Mouse (Mus musculus): ENCODE measurements around the gene Ubp1. TPM values are rescaled to one million over a fixed set of nuclear protein-coding genes. Genes with fewer than 3 reads are reported as not detected.

Gene Ubp1
- polyA plus RNA-seq, 1 experiment = 44.7 TPM

DNA sequence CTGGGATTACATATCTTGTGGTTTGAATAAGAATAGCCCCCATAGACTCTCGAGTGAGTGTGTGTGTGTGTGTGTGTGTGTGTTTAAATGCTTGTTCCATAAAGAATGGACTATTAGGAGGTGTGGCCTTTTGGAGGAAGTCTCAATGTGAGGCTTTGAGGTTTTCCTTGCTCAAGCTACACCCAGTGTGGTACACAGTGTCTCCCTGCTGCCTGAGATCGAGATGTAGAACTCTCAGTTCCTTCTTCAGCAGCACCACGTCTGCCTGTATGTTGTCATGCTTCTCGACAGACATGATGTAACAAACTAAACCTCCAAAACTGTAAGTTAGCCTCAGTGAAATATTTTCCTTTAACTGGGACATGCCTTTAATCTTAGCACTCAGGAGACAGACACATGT, 2.1 kb upstream of the Ubp1 start:
- H3K4me3 ChIP-seq (ENCODE audit: insufficient read depth, low read depth, low read length) = no peak overlapping the region
- DNase-seq = peak; percentile 19
- H3K27ac ChIP-seq (ENCODE audit: insufficient read depth, low read depth, low read length) = no peak overlapping the region
- TF ChIP-seq CTCF (conservative IDR thresholded peaks at IDR 0.05; ENCODE audit: insufficient read depth, insufficient read length, low read depth, low read length) (no peak), POLR2A (IDR thresholded peaks at IDR 0.05; ENCODE audit: low read depth, low read length) (no peak)
- no peaks in the 10 kb centered on the region for H3K27me3 ChIP-seq (replicated peaks; ENCODE audit: control insufficient read depth, insufficient read depth, low read length)
- peaks cover 8% of the 10 kb centered on the region; the same call in 1 of the 2 replicates for H3K4me1 ChIP-seq (ENCODE audit: control insufficient read depth, insufficient read depth, low read length)
- WGBS = 81% methylated on average over 4 of the region's 4 CpGs
- no peaks in the 10 kb centered on the region for H3K36me3 ChIP-seq (ENCODE audit: control insufficient read depth, insufficient read depth, low read length)

DNA sequence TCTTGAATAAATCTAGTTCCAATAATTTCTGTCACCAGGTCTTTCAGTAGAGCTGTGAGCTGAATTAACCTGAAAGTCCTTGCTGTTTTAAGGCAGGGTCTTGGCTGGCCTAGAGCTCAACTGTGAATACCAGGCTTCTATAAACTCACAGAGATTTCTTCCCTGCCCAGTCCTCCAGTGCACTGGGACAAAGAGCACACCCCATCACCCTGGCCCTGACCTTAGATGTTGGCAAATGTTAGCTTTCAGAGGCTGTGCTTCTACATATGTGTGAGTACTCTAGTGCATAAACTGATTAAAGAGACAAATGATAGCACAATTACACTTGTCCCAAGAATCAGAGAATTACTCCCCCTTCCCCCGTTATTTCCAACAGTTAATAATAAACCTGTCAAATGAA, 1.1 kb upstream of the Ubp1 start:
- no peak for DNase-seq

DNA sequence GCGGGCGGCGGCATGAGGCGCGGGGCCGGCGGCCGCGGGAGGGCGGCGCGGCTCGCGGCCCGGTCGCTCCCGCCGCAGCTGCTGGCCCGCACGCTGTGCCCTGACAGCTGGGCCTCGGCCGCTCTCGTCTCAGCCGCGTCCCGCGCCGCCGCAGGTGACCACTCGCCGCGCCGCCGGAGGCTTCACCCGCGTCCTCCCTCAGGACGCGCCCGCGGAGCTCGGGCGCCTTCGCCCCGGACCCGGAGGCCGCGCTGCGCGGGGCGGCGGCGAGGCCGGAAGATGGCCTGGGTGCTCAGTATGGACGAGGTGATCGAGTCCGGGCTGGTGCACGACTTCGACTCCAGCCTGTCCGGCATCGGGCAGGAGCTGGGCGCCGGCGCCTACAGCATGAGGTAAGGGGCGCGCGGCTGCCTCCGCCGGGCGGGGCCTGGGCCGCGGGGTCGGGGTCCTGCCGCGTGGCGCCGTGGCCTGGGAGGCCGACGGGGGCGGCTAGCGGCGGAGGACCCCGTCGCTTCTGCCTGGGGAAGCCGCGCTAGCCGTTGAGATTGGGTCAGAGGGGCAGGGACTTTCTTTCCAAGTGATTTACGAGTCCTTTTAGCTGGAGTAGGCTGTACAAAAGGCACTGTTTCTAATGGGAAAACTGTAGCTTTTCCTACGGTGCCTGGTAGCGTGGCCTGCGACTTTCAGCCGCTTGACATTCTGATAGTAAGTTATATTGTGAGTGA, 803 bp downstream of the Ubp1 start:
- peak overlapping the region; percentile 72 for H3K27ac ChIP-seq (ENCODE audit: insufficient read depth, low read depth, low read length)
- no peaks in the 10 kb centered on the region for H3K36me3 ChIP-seq (ENCODE audit: control insufficient read depth, insufficient read depth, low read length)
- no peaks in the 10 kb centered on the region for H3K27me3 ChIP-seq (replicated peaks; ENCODE audit: control insufficient read depth, insufficient read depth, low read length)
- WGBS = under 1% methylated on average over 89 of the region's 91 CpGs
- peaks cover 15% of the 10 kb centered on the region; the same call in 1 of the 2 replicates for H3K4me1 ChIP-seq (ENCODE audit: control insufficient read depth, insufficient read depth, low read length)
- TF ChIP-seq CTCF (conservative IDR thresholded peaks at IDR 0.05; ENCODE audit: insufficient read depth, insufficient read length, low read depth, low read length) = no peak
- TF ChIP-seq POLR2A (IDR thresholded peaks at IDR 0.05; ENCODE audit: low read depth, low read length) = no peak
- peak overlapping the region; percentile 98 for H3K4me3 ChIP-seq (ENCODE audit: insufficient read depth, low read depth, low read length)
- DNase-seq = peak; percentile 28

More for the DNA sequence above, 1.1 kb upstream of the Ubp1 start:
- Histone ChIP-seq H3K27ac (ENCODE audit: insufficient read depth, low read depth, low read length) (no peak overlapping the region), H3K4me3 (ENCODE audit: insufficient read depth, low read depth, low read length) (no peak overlapping the region), H3K27me3 (replicated peaks; ENCODE audit: control insufficient read depth, insufficient read depth, low read length) (no peaks in the 10 kb centered on the region), H3K4me1 (ENCODE audit: control insufficient read depth, insufficient read depth, low read length) (peaks cover 9% of the 10 kb centered on the region; the same call in 1 of the 2 replicates), H3K36me3 (ENCODE audit: control insufficient read depth, insufficient read depth, low read length) (no peaks in the 10 kb centered on the region)
- TF ChIP-seq POLR2A (IDR thresholded peaks at IDR 0.05; ENCODE audit: low read depth, low read length) (no peak), CTCF (conservative IDR thresholded peaks at IDR 0.05; ENCODE audit: insufficient read depth, insufficient read length, low read depth, low read length) (no peak)
- WGBS = 74% methylated on average over 1 of the region's 1 CpGs

DNA sequence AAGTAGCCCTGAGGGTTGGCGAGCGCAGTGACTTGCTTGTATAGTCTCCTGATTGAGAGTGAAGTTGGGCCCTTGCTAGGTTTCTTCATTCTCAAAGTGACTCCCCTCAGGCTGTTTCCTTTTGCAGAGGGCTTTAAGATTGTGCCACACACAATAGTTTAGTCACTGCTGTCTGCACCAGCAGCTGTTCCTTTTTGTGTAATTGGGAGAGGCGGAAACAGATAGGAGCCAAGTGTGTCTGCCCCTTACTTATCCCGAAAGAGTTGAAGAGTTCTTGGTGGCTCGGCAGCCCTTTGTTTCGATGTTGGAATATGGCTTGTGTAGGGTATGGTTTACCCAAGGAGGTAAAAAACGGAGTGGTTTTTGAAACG, 1.4 kb downstream of the Ubp1 start:
- TF ChIP-seq POLR2A (IDR thresholded peaks at IDR 0.05; ENCODE audit: low read depth, low read length) = no peak
- no peak for TF ChIP-seq CTCF (conservative IDR thresholded peaks at IDR 0.05; ENCODE audit: insufficient read depth, insufficient read length, low read depth, low read length)
- peak overlapping the region; percentile 98 for H3K4me3 ChIP-seq (ENCODE audit: insufficient read depth, low read depth, low read length)
- H3K4me1 ChIP-seq (ENCODE audit: control insufficient read depth, insufficient read depth, low read length) = peaks cover 15% of the 10 kb centered on the region; the same call in 1 of the 2 replicates
- H3K27me3 ChIP-seq (replicated peaks; ENCODE audit: control insufficient read depth, insufficient read depth, low read length) = no peaks in the 10 kb centered on the region
- H3K36me3 ChIP-seq (ENCODE audit: control insufficient read depth, insufficient read depth, low read length) = no peaks in the 10 kb centered on the region
- WGBS = 3% methylated on average over 8 of the region's 8 CpGs
- peak overlapping the region; percentile 72 for H3K27ac ChIP-seq (ENCODE audit: insufficient read depth, low read depth, low read length)
- DNase-seq = peak; percentile 25

DNA sequence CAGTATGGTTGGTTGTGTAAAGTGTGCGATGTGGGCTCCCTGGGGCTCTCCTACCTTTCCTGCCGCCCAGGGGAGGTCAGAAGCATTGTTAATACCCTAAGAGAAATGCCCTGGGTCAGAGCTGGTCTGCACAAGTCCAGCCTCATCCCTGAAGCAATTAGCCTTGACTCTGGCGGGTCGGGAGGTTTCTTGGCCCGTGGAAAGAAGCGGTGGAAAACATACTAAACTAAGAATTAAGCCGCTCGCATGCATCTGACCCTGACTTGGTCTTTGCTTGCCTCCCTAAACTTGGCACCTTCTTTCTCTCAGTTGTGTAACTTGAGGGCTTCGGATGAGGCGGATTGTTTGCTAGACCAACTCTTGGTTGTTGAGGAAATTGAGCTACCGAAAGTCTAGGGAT, 1.8 kb downstream of the Ubp1 start:
- peak overlapping the region; percentile 72 for H3K27ac ChIP-seq (ENCODE audit: insufficient read depth, low read depth, low read length)
- DNase-seq = peak; percentile 31
- H3K36me3 ChIP-seq (ENCODE audit: control insufficient read depth, insufficient read depth, low read length) = no peaks in the 10 kb centered on the region
- TF ChIP-seq POLR2A (IDR thresholded peaks at IDR 0.05; ENCODE audit: low read depth, low read length) (no peak), CTCF (conservative IDR thresholded peaks at IDR 0.05; ENCODE audit: insufficient read depth, insufficient read length, low read depth, low read length) (no peak)
- H3K4me1 ChIP-seq (ENCODE audit: control insufficient read depth, insufficient read depth, low read length) = peaks cover 15% of the 10 kb centered on the region; the same call in 1 of the 2 replicates
- H3K4me3 ChIP-seq (ENCODE audit: insufficient read depth, low read depth, low read length) = peak overlapping the region; percentile 98
- H3K27me3 ChIP-seq (replicated peaks; ENCODE audit: control insufficient read depth, insufficient read depth, low read length) = no peaks in the 10 kb centered on the region
- 6% methylated on average over 11 of the region's 11 CpGs for WGBS

DNA sequence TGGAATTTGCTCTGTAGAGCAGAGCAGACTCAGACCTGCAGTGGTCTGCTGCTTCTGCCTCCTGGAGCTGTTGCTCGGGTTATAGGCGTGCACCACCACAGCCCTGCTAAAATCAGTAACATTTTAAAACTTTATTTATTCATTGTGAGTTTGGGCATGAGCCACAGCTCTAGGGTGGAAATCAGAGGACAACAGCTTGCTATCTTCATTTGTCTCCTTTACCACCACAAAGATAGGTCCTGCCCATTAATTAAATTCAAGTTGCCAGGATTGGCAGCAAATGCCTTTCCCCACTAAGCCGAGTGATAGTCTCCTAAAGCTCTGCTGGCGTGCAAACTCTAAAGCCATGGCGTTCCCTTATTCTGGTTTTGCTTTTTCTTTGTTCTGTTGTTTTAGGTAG, 4.9 kb downstream of the Ubp1 start:
- Histone ChIP-seq H3K4me3 (ENCODE audit: insufficient read depth, low read depth, low read length) (no peak overlapping the region), H3K36me3 (ENCODE audit: control insufficient read depth, insufficient read depth, low read length) (no peaks in the 10 kb centered on the region), H3K27ac (ENCODE audit: insufficient read depth, low read depth, low read length) (0 out of 2 replicates have a peak overlapping the region, but pooled peaks have one; percentile 39), H3K27me3 (replicated peaks; ENCODE audit: control insufficient read depth, insufficient read depth, low read length) (no peaks in the 10 kb centered on the region), H3K4me1 (ENCODE audit: control insufficient read depth, insufficient read depth, low read length) (peaks cover 19% of the 10 kb centered on the region; the same call in 1 of the 2 replicates)
- TF ChIP-seq POLR2A (IDR thresholded peaks at IDR 0.05; ENCODE audit: low read depth, low read length) = no peak
- no peak for TF ChIP-seq CTCF (conservative IDR thresholded peaks at IDR 0.05; ENCODE audit: insufficient read depth, insufficient read length, low read depth, low read length)
- no peak for DNase-seq
- 23% methylated on average over 5 of the region's 5 CpGs for WGBS

DNA sequence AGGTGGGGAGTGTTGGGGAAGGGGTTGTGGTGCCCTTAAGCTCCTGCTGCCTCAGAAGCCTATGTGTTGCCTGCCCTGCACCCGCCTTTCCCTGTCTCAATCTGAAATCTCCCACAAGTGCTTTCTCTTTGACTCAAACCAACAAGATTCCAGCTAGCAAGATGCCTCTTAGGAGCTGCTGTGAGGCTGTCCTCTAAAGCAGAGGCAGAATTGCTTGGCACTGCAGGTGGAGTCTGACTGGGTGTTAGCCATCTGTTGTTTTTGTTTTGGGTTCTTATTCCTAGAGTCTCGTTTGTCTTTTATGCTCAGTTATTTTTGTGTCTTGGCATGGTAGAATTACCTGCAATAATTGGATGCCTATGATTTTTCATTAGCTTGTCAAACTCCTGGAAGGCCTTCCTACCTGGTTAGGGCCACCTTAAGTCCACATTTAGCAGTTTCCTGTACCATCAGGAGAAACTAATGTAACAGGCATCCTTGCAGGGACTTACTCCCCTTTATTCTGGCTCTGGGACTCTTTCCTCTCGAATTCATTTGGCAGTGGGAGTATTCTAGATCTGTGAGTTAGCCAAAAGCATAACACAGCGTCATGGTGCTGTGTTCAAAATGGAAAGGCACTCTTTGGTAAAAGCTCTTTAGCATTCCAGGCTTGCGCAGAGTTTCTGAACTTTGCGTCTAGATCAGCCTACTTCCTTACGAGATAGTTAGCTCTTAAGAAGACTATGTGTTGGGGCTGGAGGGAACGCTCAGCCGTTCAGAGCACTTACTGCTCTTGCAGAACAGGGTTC, 8.5 kb downstream of the Ubp1 start:
- no peak for DNase-seq
- 76% methylated on average over 9 of the region's 9 CpGs for WGBS

More for the DNA sequence above, 8.5 kb downstream of the Ubp1 start:
- H3K4me1 ChIP-seq (ENCODE audit: control insufficient read depth, insufficient read depth, low read length) = peaks cover 13% of the 10 kb centered on the region; the same call in 1 of the 2 replicates
- no peak for TF ChIP-seq CTCF (conservative IDR thresholded peaks at IDR 0.05; ENCODE audit: insufficient read depth, insufficient read length, low read depth, low read length)
- TF ChIP-seq POLR2A (IDR thresholded peaks at IDR 0.05; ENCODE audit: low read depth, low read length) = no peak
- H3K36me3 ChIP-seq (ENCODE audit: control insufficient read depth, insufficient read depth, low read length) = no peaks in the 10 kb centered on the region
- H3K4me3 ChIP-seq (ENCODE audit: insufficient read depth, low read depth, low read length) = no peak overlapping the region
- H3K27me3 ChIP-seq (replicated peaks; ENCODE audit: control insufficient read depth, insufficient read depth, low read length) = no peaks in the 10 kb centered on the region
- no peak overlapping the region for H3K27ac ChIP-seq (ENCODE audit: insufficient read depth, low read depth, low read length)
